Mouse (Mus musculus) heart, embryonic 14.5 days (tissue): ENCODE results near the gene Tenm2. TPM values are rescaled to one million over a fixed set of nuclear protein-coding genes. Genes with fewer than 3 reads are reported as not detected.

ENCODE experiments used
- ATAC-seq: fragments of 200-750 bp; cut with Nextera tagmentation; 2 replicates; pipeline ENCODE4 v1.8.0; 2017; ENCODE audit warnings: low read depth, moderate TSS enrichment; ENCODE audit not compliant: insufficient number of reproducible peaks, insufficient read depth, low FRiP score
- H3K27ac ChIP-seq, 2 experiments: fragments of 200-500 bp in 1 of 2; fragments of 300-500 bp in 1 of 2; sonication (generic) in 1 of 2; replicated peaks in 1 of 2; 2 replicates each; pipeline ENCODE4 v1.5.1; 2012 to 2014; ENCODE audit warnings: low read depth in 2 of 2, low read length in 2 of 2, control low read depth in 1 of 2, mild to moderate bottlenecking in 1 of 2, mixed read lengths in 1 of 2; ENCODE audit not compliant: control insufficient read depth in 1 of 2, insufficient read depth in 1 of 2
- H3K27me3 ChIP-seq: fragments of 300-500 bp; sonication (generic); 2 replicates; pipeline ENCODE4 v1.6.1; 2014; ENCODE audit warnings: mild to moderate bottlenecking, low read length, control low read depth; ENCODE audit not compliant: control insufficient read depth, insufficient read depth
- H3K36me3 ChIP-seq: fragments of 300-500 bp; sonication (generic); 2 replicates; pipeline ENCODE4 v1.6.1; 2014; ENCODE audit warnings: mild to moderate bottlenecking, control low read depth, low read length, mixed read lengths; ENCODE audit not compliant: control insufficient read depth, insufficient read depth
- H3K4me1 ChIP-seq, 2 experiments: fragments of 200-500 bp in 1 of 2; fragments of 300-500 bp in 1 of 2; sonication (generic) in 1 of 2; 2 replicates each; pipeline ENCODE4 v1.6.1; 2012 to 2014; ENCODE audit warnings: low read length in 2 of 2, control low read depth in 1 of 2, mixed read lengths in 1 of 2; ENCODE audit not compliant: control insufficient read depth in 2 of 2, insufficient read depth in 2 of 2
- H3K4me2 ChIP-seq: fragments of 300-500 bp; sonication (generic); 2 replicates; pipeline ENCODE4 v1.6.1; 2014; ENCODE audit warnings: mild to moderate bottlenecking, low read length
- H3K4me3 ChIP-seq, 2 experiments: fragments of 200-500 bp in 1 of 2; fragments of 300-500 bp in 1 of 2; sonication (generic) in 1 of 2; 2 replicates each; pipeline ENCODE4 v1.5.1; 2012 to 2014; ENCODE audit warnings: low read length in 2 of 2, mild to moderate bottlenecking in 2 of 2, control low read depth in 1 of 2, low read depth in 1 of 2, moderate library complexity in 1 of 2; ENCODE audit not compliant: control insufficient read depth in 1 of 2, insufficient read depth in 1 of 2
- H3K9ac ChIP-seq: fragments of 300-500 bp; sonication (generic); 2 replicates; pipeline ENCODE4 v1.6.1; 2014; ENCODE audit warnings: mild to moderate bottlenecking, low read length
- H3K9me3 ChIP-seq: fragments of 300-500 bp; sonication (generic); 2 replicates; pipeline ENCODE4 v1.6.1; 2016; ENCODE audit warnings: low read length, control low read depth; ENCODE audit not compliant: control insufficient read depth
- WGBS: fragments of 180-500 bp; shearing (Covaris S2); extraction: QIAGEN DNeasy Blood & Tissue Kit; methylation state at CpG from one replicate; pipeline ENCODE4 v1.1.7; 2014; 5-methylcytosine and 5-hydroxymethylcytosine counted together
- polyA plus RNA-seq: library from polyadenylated mRNA; unstranded; fragments of >200 nt; fragmentation: Nextera tagmentation; extraction: Ambion mirVana; gene quantifications from 2 replicates; pipeline ENCODE4 v1.2.1, GENCODE M21; 2014

Tenm2 gene
- polyA plus RNA-seq, 1 experiment from 2014 or later = 0.96 TPM

GRCm38 (mm10) chr11:36049547-36049946 lies 1186.2 kb downstream of the Tenm2 start:
- no peaks in the 10 kb centered on the region for H3K36me3 ChIP-seq
- H3K9ac ChIP-seq = no peak overlapping the region
- H3K9me3 ChIP-seq = no peaks in the 10 kb centered on the region
- 7% methylated on average over 5 of the region's 5 CpGs for WGBS
- H3K4me3 ChIP-seq = no peak overlapping the region
- no peak overlapping the region for H3K27ac ChIP-seq
- ATAC-seq = no peak
- no peak overlapping the region for H3K4me2 ChIP-seq
- no peaks in the 10 kb centered on the region for H3K4me1 ChIP-seq
- peaks cover 16% of the 10 kb centered on the region; the same call in 1 of the 2 replicates for H3K27me3 ChIP-seq

DNA sequence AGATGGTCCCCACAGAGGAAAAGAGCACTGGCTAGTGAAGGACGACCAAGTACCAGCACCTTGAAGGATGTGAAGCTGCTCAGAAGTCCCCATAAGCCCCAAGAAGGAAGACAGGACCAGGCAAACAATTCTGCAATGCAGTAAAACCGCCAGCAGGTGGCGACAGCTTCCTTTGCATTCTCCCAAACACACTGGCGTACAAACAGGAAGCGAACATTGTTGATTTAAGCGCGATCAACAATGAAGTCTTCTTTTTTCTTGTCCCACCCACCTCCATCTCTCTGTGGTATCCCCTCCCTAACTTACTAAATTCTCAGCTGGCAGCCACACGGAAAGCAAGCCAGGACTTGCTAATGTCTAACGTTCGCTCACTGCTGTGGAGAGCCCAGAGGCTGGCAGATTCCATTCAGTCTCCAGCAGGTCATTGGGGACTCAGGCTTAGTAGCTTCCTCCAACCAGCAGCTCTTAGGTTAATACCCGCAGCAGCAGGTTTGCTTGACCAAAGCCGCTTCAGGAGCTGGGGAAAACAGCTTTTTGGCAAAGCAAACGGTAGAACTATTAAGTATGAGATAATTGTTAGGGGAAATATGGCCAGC lies 1190.0 kb downstream of the Tenm2 start:
- Histone ChIP-seq H3K4me2 (peak overlapping the region; percentile 64), H3K36me3 (no peaks in the 10 kb centered on the region), H3K9ac (peak overlapping the region; percentile 72), H3K4me1 (no peaks in the 10 kb centered on the region), H3K27me3 (peaks cover 18% of the 10 kb centered on the region), H3K9me3 (no peaks in the 10 kb centered on the region), H3K4me3 (peak overlapping the region; percentile 52 to 72), H3K27ac (no peak overlapping the region)
- no peak for ATAC-seq
- WGBS = 3% methylated on average over 13 of the region's 13 CpGs

- 80% methylated on average over 13 of the region's 13 CpGs for WGBS
- Histone ChIP-seq H3K4me1 (peaks cover 10 to 13% of the 10 kb centered on the region in 2 experiments; a peak in 3 of 4 replicates), H3K27ac (no peak overlapping the region), H3K36me3 (no peaks in the 10 kb centered on the region), H3K27me3 (peaks cover 8% of the 10 kb centered on the region; the same call in 1 of the 2 replicates), H3K4me3 (no peak overlapping the region), H3K9ac (no peak overlapping the region), H3K4me2 (no peak overlapping the region), H3K9me3 (no peaks in the 10 kb centered on the region)
- ATAC-seq = no peak
Measured at GRCm38 (mm10) chr11:36041411-36041810, 1194.4 kb downstream of the Tenm2 start.

GRCm38 (mm10) chr11:36040508-36041233 lies 1195.1 kb downstream of the Tenm2 start:
- Histone ChIP-seq H3K9ac (no peak overlapping the region), H3K27me3 (peaks cover 8% of the 10 kb centered on the region; the same call in 1 of the 2 replicates), H3K4me2 (no peak overlapping the region), H3K27ac (no peak overlapping the region), H3K36me3 (no peaks in the 10 kb centered on the region), H3K4me3 (no peak overlapping the region), H3K9me3 (no peaks in the 10 kb centered on the region), H3K4me1 (peaks cover 17 to 19% of the 10 kb centered on the region in 2 experiments)
- WGBS = 66% methylated on average over 10 of the region's 10 CpGs
- ATAC-seq = no peak

GRCm38 (mm10) chr11:36039825-36040224 lies 1195.9 kb downstream of the Tenm2 start:
- no peak for ATAC-seq
- Histone ChIP-seq H3K9ac (no peak overlapping the region), H3K9me3 (no peaks in the 10 kb centered on the region), H3K4me3 (no peak overlapping the region), H3K36me3 (no peaks in the 10 kb centered on the region), H3K4me1 (peaks cover 18 to 19% of the 10 kb centered on the region in 2 experiments), H3K27ac (no peak overlapping the region), H3K4me2 (no peak overlapping the region), H3K27me3 (peaks cover 8% of the 10 kb centered on the region; the same call in 1 of the 2 replicates)
- WGBS = 85% methylated on average over 10 of the region's 10 CpGs

DNA sequence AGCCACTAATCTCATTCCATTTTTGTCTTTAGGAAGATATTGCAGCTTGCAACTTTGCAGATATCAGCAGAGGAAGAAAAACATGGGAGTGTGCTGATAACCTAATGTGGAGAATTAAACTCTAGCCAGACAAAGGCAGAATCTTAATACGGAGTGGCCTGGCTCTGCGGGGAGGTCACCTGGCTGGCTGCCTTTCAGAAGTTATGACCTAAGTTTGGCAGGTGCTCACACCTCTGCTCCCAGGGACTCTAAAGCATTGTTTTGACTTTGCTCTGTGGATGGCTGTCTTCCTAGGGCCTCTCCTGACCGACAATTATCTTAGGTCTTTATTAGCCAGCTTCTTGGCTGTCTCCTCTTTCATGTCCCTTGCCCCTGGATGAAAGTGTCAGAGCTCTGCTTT lies 1197.4 kb downstream of the Tenm2 start:
- 35% methylated on average over 3 of the region's 3 CpGs for WGBS
- no peak for ATAC-seq
- no peak overlapping the region for H3K4me3 ChIP-seq

GRCm38 (mm10) chr11:36037311-36037710 lies 1198.5 kb downstream of the Tenm2 start:
- H3K9me3 ChIP-seq = no peaks in the 10 kb centered on the region
- ATAC-seq = no peak
- 73% methylated on average over 4 of the region's 4 CpGs for WGBS
- no peak overlapping the region for H3K27ac ChIP-seq
- no peaks in the 10 kb centered on the region for H3K36me3 ChIP-seq
- no peak overlapping the region for H3K4me2 ChIP-seq
- no peak overlapping the region for H3K9ac ChIP-seq
- H3K4me1 ChIP-seq = peaks cover 18 to 19% of the 10 kb centered on the region in 2 experiments
- peaks cover 2% of the 10 kb centered on the region; the same call in 1 of the 2 replicates for H3K27me3 ChIP-seq
- no peak overlapping the region for H3K4me3 ChIP-seq

More for the DNA sequence above, 1197.4 kb downstream of the Tenm2 start:
- peaks cover 4% of the 10 kb centered on the region; the same call in 1 of the 2 replicates for H3K27me3 ChIP-seq
- H3K4me2 ChIP-seq = no peak overlapping the region
- H3K27ac ChIP-seq = no peak overlapping the region
- no peaks in the 10 kb centered on the region for H3K36me3 ChIP-seq
- peaks cover 18 to 19% of the 10 kb centered on the region in 2 experiments for H3K4me1 ChIP-seq
- no peak overlapping the region for H3K9ac ChIP-seq
- no peaks in the 10 kb centered on the region for H3K9me3 ChIP-seq
